Mouse (Mus musculus): Measurements from ENCODE around the gene Asb4. TPM values are rescaled to one million over a fixed set of nuclear protein-coding genes. Genes with fewer than 3 reads are reported as not detected.

Gene Asb4
- total RNA-seq, 4 experiments from 2014 or later: 8.2 to 16.9 (median 11.2) TPM

DNA sequence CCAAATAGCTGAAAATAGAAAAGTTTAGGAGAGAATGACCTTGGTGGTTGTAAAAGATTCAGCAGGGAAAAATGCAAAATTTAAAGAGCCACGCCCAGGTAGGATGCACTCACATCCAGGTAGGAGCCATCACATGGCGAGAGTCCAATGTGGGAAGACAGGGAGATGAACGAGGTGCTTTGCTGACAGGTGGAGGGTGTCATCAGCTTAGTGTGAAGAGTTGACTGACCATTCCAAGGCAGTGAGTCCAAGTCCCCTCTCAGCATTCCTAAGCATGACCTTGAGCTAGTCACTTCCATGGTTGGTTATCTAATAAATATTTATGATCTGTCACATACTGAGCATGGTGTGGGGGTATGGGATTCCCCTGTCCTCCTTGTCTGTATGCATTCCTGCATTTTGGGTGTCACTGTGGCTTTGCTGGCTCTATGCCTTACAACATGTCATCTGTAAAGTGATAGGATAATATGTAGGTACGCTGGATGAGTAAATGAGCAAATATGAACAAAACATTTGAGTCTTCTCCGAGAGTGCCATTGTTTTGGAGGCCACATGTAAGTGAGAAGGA lies 61.2 kb downstream of the Asb4 start:
- DNase-seq (ENCODE audit: low spot score in 2 of 2): no peak

DNA sequence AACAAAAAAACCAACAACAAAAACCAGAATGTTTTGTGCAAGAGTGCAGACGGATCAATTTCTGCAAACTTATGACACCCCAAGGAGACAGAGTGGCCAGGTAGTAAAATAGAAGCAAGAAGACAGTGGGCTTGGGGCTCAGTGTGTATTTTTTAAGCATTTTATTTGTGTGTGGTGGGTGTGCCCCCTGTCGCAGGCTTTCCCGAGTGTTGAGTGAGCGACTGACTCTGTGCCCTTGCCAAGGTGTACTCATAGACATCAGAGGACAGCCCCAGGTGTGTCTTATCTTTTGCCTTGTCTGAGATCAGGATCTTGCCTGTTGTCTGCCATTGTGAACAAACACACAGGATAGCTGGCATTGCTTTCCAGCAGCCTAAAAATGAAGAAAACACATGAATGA lies 63.8 kb downstream of the Asb4 start:
- no peak for DNase-seq (ENCODE audit: low spot score in 2 of 2)

- no peak for DNase-seq (ENCODE audit: low spot score in 2 of 2)
Observed at GRCm38 (mm10) chr6:5447546-5447945, 64.4 kb downstream of the Asb4 start.

DNA sequence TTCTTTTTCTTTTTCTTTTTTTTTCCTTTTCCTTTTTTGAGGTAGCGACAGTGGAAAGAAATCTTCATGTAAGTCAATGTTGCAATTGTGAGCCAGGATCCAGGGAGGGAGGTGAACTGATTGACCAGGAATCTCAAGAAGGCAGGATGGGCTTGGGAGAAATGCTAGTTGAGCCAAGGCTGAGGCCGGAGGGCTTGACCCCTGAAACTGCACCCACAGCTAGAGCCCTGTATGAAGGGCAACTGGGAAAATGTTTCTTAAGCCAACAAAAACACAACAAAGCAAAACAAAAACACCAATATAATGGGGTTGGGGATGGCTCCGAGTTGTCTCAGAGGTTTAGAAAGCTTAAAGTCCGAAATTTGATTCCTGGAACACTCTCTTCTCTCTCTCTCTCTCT lies 65.2 kb downstream of the Asb4 start:
- no peak for DNase-seq (ENCODE audit: low spot score in 2 of 2)

- DNase-seq (ENCODE audit: low spot score in 2 of 2): no peak
Observed at GRCm38 (mm10) chr6:5449878-5450277, 66.7 kb downstream of the Asb4 start.

DNA sequence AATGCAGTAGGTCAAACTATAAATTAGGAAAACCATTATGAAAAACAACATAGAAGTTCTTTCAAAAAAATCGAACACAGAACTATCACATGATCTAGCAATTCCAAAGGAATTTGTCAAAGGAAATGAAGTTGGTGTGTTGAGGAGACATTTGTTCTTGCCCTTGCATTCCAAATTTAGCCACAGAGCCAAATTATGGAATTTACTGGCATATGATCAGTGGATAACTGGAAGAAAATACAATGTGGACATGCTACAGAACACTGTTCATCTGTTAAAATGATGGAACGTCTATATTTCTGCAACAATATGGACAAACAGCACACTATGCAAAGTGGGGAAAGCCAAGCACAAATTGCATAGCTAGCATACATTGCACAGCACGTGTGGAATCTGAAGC lies 72.7 kb downstream of the Asb4 start:
- no peak for DNase-seq (ENCODE audit: low spot score in 2 of 2)

GRCm38 (mm10) chr6:5470480-5471318 lies 87.5 kb downstream of the Asb4 start:
- no peak for DNase-seq (ENCODE audit: low spot score in 2 of 2)

- no peak for DNase-seq (ENCODE audit: low spot score in 2 of 2)
Observed at GRCm38 (mm10) chr6:5472692-5473091, 89.5 kb downstream of the Asb4 start.

DNA sequence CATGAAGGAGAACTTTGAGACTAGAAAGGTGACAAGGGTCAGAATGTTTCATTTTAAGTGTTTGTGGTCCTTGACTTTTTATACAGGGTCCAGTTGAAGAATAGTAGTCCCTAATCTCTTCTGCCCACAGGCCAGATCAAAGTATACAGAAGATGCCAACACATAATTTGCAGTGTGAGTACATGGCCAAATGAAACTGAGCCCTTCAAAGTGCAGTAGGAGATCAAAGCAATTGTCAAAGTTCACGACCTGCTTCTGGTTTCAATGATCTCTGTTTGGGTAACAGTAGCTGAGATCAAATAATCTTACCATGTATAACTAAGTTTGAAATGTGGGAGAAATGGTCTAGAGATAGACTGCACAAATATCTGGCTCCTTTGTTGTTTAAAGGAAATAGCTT lies 90.8 kb downstream of the Asb4 start:
- no peak for DNase-seq (ENCODE audit: low spot score in 2 of 2)

GRCm38 (mm10) chr6:5481066-5481465 lies 97.9 kb downstream of the Asb4 start:
- no peak for DNase-seq (ENCODE audit: low spot score in 2 of 2)

DNA sequence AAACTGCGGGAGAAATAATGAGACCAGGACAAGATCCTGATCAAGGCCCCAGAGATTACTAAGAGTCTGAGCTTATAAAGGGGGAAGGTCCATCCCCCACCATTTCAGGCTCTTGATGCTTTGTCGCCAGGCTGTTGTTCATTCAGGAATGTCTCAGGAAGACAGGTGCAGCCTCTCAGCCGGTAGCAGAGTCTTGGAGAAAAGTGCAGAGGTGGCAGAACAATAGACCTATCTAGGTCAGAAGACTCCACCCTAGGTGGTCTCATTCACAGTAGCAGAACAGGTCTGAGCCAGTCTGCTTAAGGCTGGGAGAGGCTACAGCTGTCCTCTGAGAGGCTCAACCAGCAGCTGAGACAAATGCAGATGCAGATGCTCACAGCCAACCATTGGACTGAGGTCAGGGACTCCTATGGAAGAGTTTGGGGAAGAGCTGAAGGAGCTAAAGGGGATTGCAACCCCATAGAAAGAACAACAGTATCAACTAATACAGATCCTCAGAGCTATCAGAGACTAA lies 99.1 kb downstream of the Asb4 start:
- DNase-seq (ENCODE audit: low spot score in 2 of 2): no peak

Other genes with a start within 250 kb of the Asb4 start
- gene Pon1, start 189.4 kb upstream of the Asb4 start, total RNA-seq (2022): under 1 TPM in 2 of 4 experiments, not detected in 2; 0.38 to 0.51 TPM
- gene Pon3, start 127.1 kb upstream of the Asb4 start, total RNA-seq (2022): 10 to 100 TPM; 30.9 to 49.5 (median 36.0) TPM
- gene Pon2, start 84.9 kb upstream of the Asb4 start, total RNA-seq (2022): 10 to 100 TPM; 15.1 to 19.2 (median 18.5) TPM
- 100 to 1,000 TPM; 401 to 730 (median 519) TPM for gene Pdk4, start 112.9 kb downstream of the Asb4 start, total RNA-seq (2022)